Mouse (Mus musculus) adrenal gland, postnatal 10 days (tissue): Measurements from ENCODE around the gene Srebf1. TPM values are rescaled to one million over a fixed set of nuclear protein-coding genes. Genes with fewer than 3 reads are reported as not detected.

ENCODE experiments used
- DNase-seq: peaks from one replicate; pipeline ENCODE4 v3.0.0; 2021; ENCODE audit warnings: mixed read lengths
- total RNA-seq, 2 experiments: library from RNA; stranded (reverse); gene quantifications; 2 replicates each; pipeline ENCODE4 v1.2.3; 2021

The Srebf1 gene
- total RNA-seq, 2 experiments from 2014 or later = 126 to 185 TPM

DNA sequence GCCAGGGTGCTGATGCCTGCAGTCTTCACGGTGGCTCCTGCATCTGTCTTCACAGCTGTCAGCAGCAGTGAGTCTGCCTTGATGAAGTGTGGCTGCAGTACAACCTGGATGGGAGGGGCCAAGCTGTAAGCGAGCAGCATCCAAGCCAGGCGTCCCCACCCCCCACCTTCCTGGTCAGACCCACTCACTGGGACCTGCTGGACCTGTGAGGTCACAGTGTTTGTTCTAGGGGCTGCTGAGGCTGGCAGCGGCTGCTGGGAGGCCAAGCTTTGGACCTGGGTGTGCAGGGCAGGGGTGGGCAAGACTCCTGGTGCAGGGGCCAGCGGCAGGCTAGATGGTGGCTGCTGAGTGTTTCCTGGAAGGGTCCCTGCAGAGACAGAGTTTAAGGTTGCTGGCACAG is 16.2 kb downstream of the Srebf1 start:
- DNase-seq = no peak

DNA sequence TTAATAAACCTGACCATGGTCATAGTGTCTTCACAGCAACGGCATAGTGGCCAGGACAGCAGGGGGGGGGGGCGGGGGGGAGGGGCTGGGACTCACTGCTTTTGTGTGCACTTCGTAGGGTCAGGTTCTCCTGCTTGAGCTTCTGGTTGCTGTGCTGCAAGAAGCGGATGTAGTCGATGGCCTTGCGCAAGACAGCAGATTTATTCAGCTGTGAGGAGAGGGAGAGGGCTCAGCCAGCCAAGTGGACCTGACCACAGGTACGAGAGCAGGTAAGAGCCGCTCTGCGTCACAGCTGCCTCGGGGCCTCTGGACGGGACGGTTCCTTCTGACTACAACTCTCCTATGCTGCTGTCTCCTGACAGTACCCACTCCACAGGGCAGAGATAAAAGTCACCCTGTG is 17.4 kb downstream of the Srebf1 start:
- DNase-seq = no peak

DNA sequence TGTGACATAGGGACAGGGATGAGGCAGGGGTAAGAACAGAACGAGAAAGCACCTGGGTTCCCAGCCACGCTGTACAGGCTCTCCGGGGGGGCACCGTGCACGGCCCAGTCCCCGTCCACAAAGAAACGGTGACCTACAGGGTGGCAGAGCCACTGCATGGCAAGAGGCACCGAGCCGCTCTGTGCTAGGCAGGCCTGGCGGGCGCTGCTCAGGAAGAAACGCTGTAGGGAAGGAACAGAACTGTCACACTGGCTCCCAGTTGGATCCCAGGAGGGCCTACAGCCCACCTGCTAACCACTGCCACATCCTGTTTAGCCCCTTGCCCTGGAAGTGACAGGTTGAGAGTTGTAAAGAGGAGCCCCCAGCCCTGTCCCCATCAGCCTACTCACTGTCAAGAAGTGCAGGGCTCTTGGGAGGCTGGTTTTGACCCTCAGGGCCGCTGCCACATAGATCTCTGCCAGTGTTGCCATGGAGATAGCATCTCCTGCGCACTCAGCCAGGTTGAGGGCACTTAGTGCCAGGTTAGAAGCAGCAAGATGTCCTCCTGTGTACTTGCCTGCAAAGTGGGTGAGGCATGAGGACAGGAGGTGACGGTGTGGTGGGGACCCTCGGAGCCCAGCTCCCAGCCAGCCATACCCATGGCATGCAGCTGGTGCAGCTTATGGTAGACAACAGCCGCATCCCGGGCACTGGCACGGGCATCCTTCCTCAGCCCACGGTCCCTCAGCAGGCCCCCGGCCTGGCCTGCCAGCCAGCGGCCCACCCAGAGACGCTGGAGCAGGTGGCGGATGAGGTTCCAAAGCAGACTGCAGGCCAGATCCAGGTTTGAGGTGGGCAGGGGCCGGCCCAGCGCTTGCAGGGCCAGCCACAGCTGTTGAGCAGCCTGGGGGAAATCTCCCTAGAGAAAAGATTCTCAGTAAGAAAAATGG is 19.4 kb downstream of the Srebf1 start:
- no peak for DNase-seq

DNA sequence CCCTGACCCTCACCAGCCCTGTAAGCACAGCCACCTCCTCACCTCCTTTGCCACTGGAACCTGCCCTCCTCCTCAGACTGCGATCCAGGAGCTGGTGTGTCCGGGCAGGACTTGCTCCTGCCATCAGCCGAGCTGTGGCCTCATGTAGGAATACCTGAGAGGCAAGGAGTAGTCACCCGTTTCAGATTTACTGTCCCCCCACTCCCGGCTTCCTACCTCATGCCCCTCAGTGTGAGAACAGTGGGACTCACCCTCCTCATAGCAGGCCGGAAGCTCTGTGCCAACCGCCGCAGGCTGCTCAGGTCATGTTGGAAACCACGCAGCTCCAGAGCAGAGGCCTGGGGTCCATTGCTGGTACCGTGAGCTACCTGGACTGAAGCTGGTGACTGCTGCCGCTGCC is 22.0 kb downstream of the Srebf1 start:
- DNase-seq = no peak

DNA sequence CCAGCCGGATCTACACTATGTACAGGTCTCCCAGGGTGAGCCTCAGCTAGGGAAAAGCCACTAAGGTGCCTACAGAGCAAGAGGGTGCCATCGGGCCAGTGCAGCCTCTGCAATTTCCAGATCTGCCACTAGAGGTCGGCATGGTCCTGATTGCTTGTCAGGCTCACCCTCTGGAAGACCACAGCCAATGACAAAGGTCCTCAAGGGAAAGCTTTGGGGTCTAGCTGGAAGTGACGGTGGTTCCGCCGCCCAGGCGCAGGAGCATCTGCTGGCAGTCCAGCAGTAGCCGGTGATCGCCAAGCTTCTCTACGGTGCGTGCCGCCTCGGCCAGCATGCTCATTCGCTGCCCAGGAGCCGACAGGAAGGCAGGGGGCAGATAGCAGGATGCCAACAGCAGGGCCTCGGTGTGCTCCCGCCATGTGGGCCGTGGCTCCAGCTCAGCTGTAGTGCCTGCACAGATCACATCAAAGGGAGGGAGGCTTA is 22.6 kb downstream of the Srebf1 start:
- peak; percentile 96 for DNase-seq

DNA sequence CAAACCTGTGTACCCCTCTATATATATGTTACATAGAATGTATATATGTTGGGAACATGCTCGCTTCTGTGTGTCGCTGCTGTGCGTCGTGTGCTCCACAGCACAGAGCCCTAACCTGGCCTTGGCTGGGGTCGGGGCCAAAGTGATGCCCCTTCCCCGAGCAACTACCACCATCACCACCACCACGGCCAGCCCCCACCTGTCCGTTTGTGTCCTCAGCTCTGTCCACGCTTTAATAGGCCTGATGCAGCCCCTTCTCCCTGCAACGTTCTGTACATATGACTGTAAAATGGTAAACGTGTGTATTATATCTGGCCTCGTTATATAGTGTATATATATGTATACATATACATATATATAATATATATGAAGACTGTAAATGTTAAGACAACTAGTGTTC is 23.7 kb downstream of the Srebf1 start:
- DNase-seq = no peak

DNA sequence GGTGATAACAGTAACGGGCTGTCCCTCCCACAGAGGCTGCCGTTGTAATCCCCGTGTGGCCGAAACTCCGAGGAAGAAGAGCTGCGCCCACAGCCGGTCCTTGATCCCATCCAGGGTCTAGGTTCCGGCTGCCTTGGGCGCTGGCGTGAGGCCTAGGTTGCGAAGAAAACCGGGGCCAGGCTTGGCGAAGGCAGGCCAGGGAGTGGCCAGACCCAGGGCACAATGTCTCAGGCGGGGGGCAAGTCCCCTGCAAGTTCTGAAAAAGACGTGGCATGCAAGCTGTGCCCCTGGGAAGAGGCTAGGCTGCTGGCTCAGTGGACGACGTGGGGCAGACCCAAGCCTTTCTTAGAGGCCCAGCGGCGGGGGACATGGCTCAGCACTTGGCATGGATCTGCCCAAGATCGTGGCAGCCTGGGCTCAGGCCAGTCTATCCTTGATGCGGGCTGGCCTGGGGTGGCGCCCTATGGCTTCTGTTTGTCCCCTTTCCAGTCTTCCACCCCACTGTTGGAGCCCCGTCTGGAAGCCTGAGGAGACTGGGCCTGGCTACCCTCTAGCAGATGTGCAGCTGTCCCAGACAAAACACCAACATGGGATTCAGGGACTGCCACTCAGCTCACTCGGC is 24.3 kb downstream of the Srebf1 start:
- DNase-seq = peak; percentile 57

DNA sequence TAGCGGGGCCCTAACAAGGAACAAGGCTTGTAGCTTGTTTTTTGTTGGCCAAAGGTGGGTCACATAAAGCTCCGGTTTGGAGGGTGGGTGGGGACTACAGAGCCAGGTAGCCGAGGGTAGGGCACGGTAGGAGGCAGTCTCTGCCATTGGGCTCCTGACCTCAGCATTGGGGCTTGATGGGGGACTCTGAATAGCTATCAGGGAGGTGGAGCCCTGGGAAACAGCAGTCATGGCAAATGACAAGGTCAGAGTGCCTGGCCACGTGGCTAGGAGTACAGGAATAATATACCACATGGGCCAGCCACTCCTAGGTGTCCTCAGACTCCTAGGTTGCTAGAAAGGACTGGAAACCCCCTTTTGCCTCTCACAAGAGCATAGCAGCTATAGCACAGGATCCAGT is 26.0 kb downstream of the Srebf1 start:
- no peak for DNase-seq

DNA sequence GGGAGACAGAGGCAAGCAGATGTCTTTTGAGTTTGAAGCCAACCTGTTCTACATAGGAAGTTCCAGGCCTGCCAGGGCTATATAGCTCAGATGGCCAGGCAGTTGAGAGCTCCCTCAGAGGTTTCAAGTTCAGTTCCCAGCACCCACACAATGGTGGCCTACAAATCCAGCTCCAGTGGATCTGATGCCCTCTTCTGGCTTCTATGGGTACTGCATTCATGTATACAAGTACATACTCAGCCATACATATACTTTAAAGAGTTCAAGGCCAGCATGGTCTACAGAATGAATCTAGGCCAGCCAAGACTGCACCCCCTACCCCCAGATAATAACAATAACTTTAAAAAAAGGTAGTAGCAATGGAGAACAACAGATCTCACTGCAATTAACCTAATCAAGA is 27.3 kb downstream of the Srebf1 start:
- no peak for DNase-seq

DNA sequence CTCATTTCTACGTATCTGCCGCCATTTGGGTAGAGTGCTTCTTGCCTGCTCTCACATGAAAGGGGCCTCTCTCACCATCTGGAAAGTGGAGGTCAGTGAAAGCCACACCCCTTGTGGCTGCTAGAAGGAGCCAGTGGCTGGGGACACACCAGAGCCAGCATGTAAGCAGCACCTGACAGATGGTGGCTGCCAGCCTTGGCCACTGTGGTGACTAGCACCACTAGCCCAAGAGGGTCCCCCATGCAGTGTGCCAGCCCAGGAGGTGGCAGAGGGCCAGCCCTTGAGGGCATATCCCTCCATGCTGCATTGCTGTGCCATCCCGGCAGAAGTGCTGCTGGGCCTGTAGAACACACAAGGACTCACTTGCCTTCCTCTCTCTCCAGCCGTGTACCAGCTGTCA is 28.8 kb downstream of the Srebf1 start:
- DNase-seq = no peak

DNA sequence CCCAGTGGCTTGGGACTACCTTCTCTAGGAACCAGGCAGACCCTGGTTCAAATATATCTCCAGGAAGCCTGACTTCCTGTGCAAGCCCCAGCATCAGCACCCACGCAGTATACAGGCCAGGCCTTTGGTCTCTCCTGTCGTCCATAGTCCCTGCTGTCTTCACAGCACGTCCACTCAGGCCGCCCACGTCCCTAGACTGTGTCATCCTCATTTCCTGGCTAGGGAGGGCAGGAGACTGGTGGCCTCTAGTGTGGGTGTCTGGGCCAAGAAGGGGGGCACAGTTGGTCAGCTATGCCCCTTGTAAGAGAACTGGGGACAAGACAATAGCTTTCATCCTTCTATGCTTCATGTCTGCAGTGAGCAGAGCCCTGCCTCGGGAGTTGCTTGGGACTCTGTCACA is 29.8 kb downstream of the Srebf1 start:
- no peak for DNase-seq

DNA sequence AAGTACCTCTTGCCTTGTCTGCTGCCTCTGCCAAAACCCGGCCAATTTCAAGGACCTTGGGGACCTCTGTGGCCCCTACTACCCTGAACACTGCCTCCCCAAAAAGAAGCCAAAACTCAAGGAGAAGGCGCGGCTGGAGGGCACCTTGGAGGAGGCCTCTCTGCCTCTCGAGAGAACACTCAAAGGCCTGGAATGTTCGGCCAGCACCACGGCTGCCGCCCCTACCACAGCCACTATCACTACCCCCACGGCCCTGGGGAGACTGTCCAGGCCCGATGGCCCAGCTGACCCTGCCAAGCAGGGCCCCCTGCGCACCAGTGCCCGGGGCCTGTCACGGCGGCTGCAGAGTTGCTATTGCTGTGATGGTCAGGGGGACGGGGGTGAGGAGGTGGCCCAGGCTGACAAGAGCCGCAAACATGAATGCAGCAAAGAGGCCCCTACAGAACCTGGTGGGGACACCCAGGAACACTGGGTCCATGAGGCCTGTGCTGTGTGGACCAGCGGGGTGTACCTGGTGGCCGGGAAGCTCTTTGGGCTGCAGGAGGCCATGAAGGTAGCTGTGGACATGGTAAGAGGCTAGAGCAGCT is 32.2 kb downstream of the Srebf1 start:
- no peak for DNase-seq

DNA sequence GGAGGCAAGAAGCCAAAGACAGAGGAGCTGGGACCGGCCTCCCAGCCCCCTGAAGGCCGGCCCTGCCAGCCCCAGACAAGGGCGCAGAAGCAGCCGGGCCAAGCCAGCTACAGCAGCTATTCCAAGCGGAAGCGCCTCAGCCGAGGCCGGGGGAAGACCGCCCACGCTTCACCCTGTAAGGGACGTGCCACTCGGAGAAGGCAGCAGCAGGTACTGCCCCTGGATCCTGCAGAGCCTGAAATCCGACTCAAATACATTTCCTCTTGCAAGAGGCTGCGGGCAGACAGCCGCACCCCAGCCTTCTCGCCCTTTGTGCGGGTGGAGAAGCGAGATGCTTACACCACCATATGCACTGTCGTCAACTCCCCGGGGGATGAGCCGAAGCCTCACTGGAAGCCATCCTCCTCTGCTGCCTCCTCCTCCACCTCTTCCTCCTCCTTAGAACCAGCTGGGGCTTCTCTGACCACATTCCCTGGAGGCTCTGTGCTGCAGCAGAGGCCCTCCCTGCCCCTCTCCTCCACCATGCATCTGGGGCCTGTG is 32.8 kb downstream of the Srebf1 start:
- peak; percentile 60 for DNase-seq

DNA sequence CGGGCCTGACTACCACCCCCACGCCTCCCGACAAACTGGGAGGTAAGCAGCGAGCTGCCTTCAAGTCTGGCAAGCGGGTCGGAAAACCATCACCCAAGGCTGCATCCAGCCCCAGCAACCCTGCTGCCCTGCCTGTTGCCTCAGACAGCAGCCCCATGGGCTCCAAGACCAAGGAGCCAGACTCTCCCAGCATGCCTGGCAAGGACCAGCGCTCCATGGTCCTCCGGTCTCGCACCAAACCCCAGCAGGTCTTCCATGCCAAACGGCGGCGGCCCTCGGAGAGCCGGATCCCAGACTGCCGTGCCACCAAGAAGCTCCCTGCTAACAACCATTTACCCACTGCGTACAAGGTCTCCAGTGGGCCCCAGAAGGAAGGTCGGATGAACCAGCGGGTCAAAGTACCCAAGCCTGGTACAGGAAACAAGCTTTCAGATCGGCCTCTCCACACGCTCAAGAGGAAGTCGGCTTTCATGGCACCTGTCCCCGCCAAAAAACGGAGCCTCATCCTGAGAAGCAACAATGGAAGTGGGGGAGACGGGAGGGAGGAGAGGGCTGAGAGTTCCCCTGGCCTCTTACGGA is 34.0 kb downstream of the Srebf1 start:
- no peak for DNase-seq

DNA sequence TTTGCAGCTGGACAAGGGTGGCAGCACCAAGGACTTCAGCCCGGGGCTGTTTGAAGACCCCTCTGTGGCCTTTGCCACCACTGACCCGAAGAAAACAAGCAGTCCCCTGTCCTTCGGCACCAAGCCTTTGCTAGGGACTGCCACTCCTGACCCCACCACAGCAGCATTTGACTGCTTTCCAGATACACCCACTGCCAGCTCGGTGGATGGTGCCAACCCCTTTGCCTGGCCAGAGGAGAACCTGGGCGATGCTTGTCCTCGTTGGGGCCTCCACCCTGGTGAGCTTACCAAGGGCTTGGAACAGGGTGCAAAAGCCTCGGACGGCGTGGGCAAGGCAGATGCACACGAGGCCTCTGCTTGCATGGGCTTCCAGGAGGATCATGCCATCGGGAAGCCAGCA is 35.3 kb downstream of the Srebf1 start:
- peak; percentile 44 for DNase-seq

DNA sequence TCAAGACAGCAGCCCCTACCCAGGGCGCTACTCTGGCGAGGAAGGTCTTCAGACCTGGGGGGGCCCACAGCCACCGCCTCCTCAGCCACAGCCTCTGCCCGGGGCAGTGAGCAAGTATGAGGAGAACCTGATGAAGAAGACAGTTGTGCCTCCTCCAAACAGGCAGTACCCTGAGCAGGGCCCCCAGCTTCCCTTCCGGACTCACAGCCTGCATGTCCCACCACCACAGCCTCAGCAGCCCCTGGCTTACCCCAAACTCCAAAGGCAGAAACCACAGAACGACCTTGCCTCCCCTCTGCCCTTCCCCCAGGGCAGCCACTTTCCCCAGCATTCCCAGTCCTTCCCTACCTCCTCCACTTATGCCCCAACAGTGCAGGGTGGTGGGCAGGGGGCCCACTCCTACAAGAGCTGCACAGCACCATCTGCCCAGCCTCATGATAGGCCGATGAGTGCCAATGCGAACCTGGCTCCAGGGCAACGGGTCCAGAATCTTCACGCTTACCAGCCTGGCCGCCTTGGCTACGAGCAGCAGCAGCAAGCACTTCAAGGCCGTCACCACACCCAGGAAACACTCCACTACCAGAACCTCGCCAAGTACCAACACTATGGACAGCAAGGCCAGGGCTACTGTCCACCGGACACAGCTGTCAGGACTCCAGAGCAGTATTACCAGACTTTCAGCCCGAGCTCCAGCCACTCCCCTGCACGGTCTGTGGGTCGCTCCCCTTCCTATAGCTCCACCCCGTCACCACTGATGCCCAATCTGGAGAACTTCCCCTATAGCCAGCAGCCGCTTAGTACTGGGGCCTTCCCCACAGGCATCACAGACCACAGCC is 36.8 kb downstream of the Srebf1 start:
- peak; percentile 54 for DNase-seq

DNA sequence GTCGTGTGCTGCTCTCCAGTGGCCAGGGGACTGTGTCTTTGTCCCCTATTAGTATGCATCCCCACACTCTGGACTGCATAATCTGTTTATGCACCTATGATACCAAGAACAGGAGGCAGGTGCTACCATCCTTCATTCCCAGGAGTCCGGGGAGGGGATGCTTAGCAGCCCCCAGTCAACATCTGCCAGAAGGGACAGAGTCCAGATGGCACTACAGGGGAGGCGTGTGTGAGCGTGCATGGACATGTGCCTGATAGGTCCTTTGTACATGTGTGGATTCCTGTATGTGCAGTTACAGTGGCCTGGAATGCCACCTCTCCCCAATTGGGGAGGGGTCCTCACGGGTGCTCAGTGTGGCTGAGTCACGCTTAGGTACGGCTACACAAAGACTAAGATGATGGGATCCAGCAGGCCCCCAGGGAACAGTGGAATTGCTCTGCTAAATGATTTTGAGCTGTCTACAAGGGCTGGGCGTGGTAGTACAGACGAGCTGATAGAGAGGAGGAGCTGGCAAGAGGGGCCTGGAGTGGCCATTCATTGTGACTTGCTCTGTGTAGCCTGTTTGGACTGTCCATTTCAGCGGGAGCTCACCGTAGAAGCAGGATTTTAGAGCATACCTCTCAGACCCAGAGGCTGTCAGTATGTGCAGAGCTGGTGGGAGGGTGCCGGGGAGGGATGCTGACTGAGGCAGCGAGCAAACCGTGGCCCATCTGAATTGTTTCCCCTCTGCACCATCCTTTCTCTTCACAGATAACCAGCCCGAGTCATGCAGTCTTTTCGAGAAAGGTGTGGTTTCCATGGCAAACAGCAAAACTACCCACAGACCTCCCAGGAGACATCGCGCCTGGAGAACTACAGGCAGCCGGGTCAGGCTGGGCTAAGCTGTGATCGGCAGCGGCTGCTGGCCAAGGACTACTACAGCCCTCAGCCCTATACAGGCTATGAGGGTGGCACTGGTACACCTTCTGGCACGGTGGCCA is 37.7 kb downstream of the Srebf1 start:
- DNase-seq = no peak

DNA sequence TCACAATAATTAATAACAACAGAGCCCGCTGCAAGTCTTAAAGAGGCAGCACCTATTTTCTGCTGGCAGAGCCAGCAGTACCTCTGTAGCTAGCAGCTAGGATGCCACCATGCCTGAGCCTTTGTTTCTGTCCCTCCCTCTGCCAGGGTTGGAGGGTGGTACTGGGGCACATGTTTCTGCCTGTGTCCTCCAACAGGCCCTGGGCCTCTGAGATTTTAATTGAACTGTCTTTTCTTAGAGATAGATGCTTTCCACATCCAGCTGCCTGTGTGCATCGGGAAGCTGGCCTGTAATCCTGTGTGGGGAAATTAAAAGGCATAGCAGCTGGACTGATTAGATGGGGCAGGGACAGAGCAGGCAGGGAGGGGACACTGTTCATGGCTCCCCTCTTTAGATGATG is 39.6 kb downstream of the Srebf1 start:
- no peak for DNase-seq

DNA sequence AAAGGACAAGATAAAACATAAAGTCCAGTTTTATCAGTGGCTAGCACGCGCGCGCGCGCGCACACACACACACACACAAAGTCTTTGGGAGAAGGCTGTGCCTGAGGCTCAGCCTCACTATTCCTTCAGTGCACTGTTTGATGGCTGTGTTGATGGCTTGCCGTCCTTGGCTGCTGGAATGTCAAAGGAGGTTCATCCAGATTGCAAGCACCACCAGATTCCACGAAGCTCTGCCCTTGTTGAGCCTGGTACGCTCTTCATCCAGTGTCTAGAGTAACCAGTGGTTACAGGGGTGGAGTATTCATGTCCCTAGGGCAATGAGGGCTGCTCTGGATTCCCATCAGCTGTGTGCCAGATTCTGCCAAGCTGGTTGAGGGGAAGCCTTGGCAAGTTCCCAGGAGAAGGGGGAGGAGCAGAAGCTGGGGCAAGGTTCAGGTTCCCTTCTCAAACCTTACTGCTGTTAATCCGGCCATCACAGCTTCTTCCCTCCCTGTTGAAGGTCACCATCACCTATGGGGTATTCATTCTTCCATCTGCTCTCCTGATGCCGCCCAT is 40.2 kb downstream of the Srebf1 start:
- DNase-seq = peak; percentile 73

DNA sequence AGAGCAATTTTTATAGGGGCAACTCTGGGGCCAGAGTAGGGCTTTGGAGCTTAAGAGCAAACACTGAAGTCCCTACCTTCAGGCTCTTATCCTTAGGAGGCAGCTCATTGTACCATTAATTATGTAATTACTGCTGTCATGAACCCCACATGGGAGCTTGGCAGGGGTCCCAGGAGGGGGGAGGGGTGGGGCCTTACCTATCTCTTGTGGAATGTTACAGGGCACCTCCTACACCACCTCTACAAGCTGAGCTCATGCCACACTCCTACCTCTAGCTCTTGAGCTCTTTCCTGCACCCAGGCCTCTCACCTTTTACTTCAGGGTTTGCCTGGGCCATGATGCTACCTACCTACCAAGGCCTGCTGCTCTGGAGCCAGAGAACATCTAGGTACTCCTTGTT is 43.9 kb downstream of the Srebf1 start:
- DNase-seq = peak; percentile 60
